Mouse (Mus musculus): Measurements from ENCODE around the gene Cp.
"Not testable (repeated sequence)": the region's sequence is repeated elsewhere in the genome, so short reads cannot be mapped to it uniquely, and the experiment has no call there.

The Cp gene

GRCm38 (mm10) chr3:19956885-19957284 is at the start of gene Cp:
Gene Cp (plus strand): TSS chr3:19957054.
- no peak for DNase-seq

GRCm38 (mm10) chr3:19948552-19948951 is 8.3 kb upstream of the Cp start:
- no peak for DNase-seq

- not testable (repeated sequence) for DNase-seq
These were observed 7.5 kb upstream of the Cp start for GRCm38 (mm10) chr3:19949401-19949800.

GRCm38 (mm10) chr3:19953425-19953824 is 3.4 kb upstream of the Cp start:
- DNase-seq = no peak

GRCm38 (mm10) chr3:19953865-19954264 is 3.0 kb upstream of the Cp start:
- peak; percentile 76 for DNase-seq

GRCm38 (mm10) chr3:19958031-19958430 is 1.2 kb downstream of the Cp start:
- DNase-seq = no peak

GRCm38 (mm10) chr3:19958983-19959382 is 2.1 kb downstream of the Cp start:
- DNase-seq = no peak

- no peak for DNase-seq
These were observed 3.8 kb downstream of the Cp start for GRCm38 (mm10) chr3:19960570-19961114.

GRCm38 (mm10) chr3:19961341-19961740 is 4.5 kb downstream of the Cp start:
- no peak for DNase-seq

GRCm38 (mm10) chr3:19962769-19963513 is 6.1 kb downstream of the Cp start:
- peak; percentile 47 for DNase-seq

- DNase-seq = no peak
These were observed 7.9 kb downstream of the Cp start for GRCm38 (mm10) chr3:19964625-19965188.

- DNase-seq = no peak
These were observed 8.4 kb downstream of the Cp start for GRCm38 (mm10) chr3:19965239-19965638.

GRCm38 (mm10) chr3:19966072-19966471 is 9.2 kb downstream of the Cp start:
- DNase-seq = no peak

- peak; percentile 88 for DNase-seq
These were observed 21.6 kb downstream of the Cp start for GRCm38 (mm10) chr3:19978474-19978873.

- no peak for DNase-seq
These were observed 24.3 kb downstream of the Cp start for GRCm38 (mm10) chr3:19981156-19981555.

- peak; percentile 53 for DNase-seq
These were observed 26.0 kb downstream of the Cp start for GRCm38 (mm10) chr3:19982846-19983245.

- DNase-seq = no peak
These were observed 29.3 kb downstream of the Cp start for GRCm38 (mm10) chr3:19986123-19986522.

GRCm38 (mm10) chr3:19990031-19990430 is 33.2 kb downstream of the Cp start:
- DNase-seq = no peak

- no peak for DNase-seq
These were observed 35.5 kb downstream of the Cp start for GRCm38 (mm10) chr3:19992388-19992787.

- no peak for DNase-seq
These were observed 42.7 kb downstream of the Cp start for GRCm38 (mm10) chr3:19999551-19999950.

GRCm38 (mm10) chr3:20000806-20001205 is 44.0 kb downstream of the Cp start:
- DNase-seq = no peak

- DNase-seq = peak; percentile 47
These were observed 45.9 kb downstream of the Cp start for GRCm38 (mm10) chr3:20002786-20003185.

GRCm38 (mm10) chr3:20004422-20004821 is 47.6 kb downstream of the Cp start:
- DNase-seq = no peak

GRCm38 (mm10) chr3:20005611-20006010 is 48.8 kb downstream of the Cp start:
- no peak for DNase-seq
